Mouse (Mus musculus): ENCODE measurements around the gene Gfral.

The Gfral gene

GRCm38 (mm10) chr9:76213557-76213956, at the start of gene Gfral:
Gene Gfral (minus strand): TSS chr9:76213657.
- no peak for DNase-seq (ENCODE audit: low read depth, low spot score)

- DNase-seq (ENCODE audit: low read depth, low spot score) = no peak
These were observed 44.3 kb upstream of the Gfral start for GRCm38 (mm10) chr9:76257731-76258130.

GRCm38 (mm10) chr9:76252544-76252943, 39.1 kb upstream of the Gfral start:
- no peak for DNase-seq (ENCODE audit: low read depth, low spot score)

- DNase-seq (ENCODE audit: low read depth, low spot score) = no peak
These were observed 38.7 kb upstream of the Gfral start for GRCm38 (mm10) chr9:76252109-76252508.

- DNase-seq (ENCODE audit: low read depth, low spot score) = no peak
These were observed 28.9 kb upstream of the Gfral start for GRCm38 (mm10) chr9:76242322-76242721.

- no peak for DNase-seq (ENCODE audit: low read depth, low spot score)
These were observed 24.5 kb upstream of the Gfral start for GRCm38 (mm10) chr9:76237946-76238345.

- no peak for DNase-seq (ENCODE audit: low read depth, low spot score)
These were observed 23.8 kb upstream of the Gfral start for GRCm38 (mm10) chr9:76237243-76237642.

- DNase-seq (ENCODE audit: low read depth, low spot score) = peak; percentile 58
These were observed 23.2 kb upstream of the Gfral start for GRCm38 (mm10) chr9:76236626-76237025.

GRCm38 (mm10) chr9:76235945-76236503, 22.6 kb upstream of the Gfral start:
- DNase-seq (ENCODE audit: low read depth, low spot score) = peak; percentile 9

- DNase-seq (ENCODE audit: low read depth, low spot score) = no peak
These were observed 21.4 kb upstream of the Gfral start for GRCm38 (mm10) chr9:76234899-76235298.

GRCm38 (mm10) chr9:76230400-76230799, 16.9 kb upstream of the Gfral start:
- peak; percentile 31 for DNase-seq (ENCODE audit: low read depth, low spot score)

GRCm38 (mm10) chr9:76217178-76217975, 3.9 kb upstream of the Gfral start:
- DNase-seq (ENCODE audit: low read depth, low spot score) = no peak

GRCm38 (mm10) chr9:76214678-76215077, 1.2 kb upstream of the Gfral start:
- no peak for DNase-seq (ENCODE audit: low read depth, low spot score)

GRCm38 (mm10) chr9:76196917-76197316, 16.5 kb downstream of the Gfral start:
- no peak for DNase-seq (ENCODE audit: low read depth, low spot score)

- DNase-seq (ENCODE audit: low read depth, low spot score) = no peak
These were observed 34.2 kb downstream of the Gfral start for GRCm38 (mm10) chr9:76179221-76179620.

GRCm38 (mm10) chr9:76172686-76173295, 40.7 kb downstream of the Gfral start:
- DNase-seq (ENCODE audit: low read depth, low spot score) = no peak

- DNase-seq (ENCODE audit: low read depth, low spot score) = no peak
These were observed 45.1 kb downstream of the Gfral start for GRCm38 (mm10) chr9:76168355-76168754.

- no peak for DNase-seq (ENCODE audit: low read depth, low spot score)
These were observed 51.0 kb downstream of the Gfral start for GRCm38 (mm10) chr9:76162446-76162845.

- DNase-seq (ENCODE audit: low read depth, low spot score) = no peak
These were observed 67.9 kb downstream of the Gfral start for GRCm38 (mm10) chr9:76145593-76145992.

- no peak for DNase-seq (ENCODE audit: low read depth, low spot score)
These were observed 74.9 kb downstream of the Gfral start for GRCm38 (mm10) chr9:76138378-76139109.

GRCm38 (mm10) chr9:76134042-76134441, 79.4 kb downstream of the Gfral start:
- DNase-seq (ENCODE audit: low read depth, low spot score) = no peak

GRCm38 (mm10) chr9:76129353-76129752, 84.1 kb downstream of the Gfral start:
- no peak for DNase-seq (ENCODE audit: low read depth, low spot score)
